Mouse (Mus musculus) skeletal muscle tissue, adult 2 months (tissue): ENCODE measurements around the gene Prpf4.
A peak's percentile ranks its signal among the peaks of the same experiment; 100 is the strongest.

ENCODE experiments used
- DNase-seq: peaks from one replicate; pipeline ENCODE4 v3.0.0-alpha.2; 2012; ENCODE audit warnings: low read depth, low spot score

Gene Prpf4

DNA sequence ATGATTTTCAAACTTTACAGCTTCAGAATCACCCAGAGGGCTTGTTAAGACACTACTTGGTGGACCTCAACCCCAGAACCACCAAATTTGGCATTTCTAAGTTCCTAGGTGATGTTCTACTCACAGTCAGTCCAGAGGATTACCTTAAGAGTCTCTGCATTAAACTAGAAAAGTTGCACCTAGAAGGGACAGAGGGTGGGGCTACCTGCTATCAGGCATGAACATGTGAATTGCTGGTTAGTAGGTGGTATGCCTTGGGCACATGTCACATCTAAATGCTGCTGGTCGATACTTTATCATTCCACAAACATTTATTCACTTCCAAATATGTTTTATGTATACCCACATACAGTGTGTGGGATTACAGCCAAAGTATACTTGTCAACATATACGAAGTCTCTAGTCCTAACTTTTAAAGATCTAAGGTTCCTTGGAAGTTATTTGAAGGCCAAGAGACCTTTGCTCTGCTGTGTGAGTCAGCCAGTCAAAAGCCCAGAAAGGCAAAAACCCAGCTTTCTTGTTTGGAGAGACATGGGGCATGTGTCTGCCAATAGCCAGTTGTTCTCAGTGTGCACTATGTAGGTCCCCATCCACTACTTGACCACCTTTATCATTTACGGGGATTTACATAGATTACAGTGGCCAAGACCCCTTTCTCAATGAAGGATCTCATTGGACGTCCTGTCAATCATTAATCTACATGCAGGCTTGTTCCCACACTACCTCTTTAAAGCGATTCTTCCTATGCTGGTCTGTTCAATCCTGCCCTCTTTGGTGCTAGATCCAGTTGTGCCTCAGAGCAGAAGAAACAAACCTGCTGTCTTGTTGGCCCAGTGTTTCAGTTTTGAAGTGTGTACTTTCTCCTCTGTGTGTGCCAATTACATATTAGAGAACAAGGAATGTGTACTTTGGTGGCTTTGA is 18.7 kb upstream of the Prpf4 start:
- no peak for DNase-seq

DNA sequence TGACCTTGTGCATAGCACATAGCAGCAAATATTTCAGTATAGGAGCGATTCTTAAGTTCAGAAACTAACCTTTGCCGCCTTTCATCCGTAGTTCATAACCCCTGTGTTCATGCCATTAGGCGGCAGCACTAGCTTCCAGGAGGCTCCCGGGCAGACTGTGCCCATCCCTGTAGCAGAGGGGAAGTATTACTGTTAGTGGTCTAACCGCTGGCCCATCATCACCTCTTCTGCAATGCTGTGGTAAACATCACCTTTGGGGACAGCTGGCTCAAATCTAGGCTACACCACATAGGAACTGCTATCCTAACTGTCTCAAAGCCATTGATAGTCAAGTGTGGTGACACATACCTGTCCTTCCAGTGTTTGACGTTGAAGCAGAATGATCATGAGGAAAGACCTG is 16.7 kb upstream of the Prpf4 start:
- no peak for DNase-seq

DNA sequence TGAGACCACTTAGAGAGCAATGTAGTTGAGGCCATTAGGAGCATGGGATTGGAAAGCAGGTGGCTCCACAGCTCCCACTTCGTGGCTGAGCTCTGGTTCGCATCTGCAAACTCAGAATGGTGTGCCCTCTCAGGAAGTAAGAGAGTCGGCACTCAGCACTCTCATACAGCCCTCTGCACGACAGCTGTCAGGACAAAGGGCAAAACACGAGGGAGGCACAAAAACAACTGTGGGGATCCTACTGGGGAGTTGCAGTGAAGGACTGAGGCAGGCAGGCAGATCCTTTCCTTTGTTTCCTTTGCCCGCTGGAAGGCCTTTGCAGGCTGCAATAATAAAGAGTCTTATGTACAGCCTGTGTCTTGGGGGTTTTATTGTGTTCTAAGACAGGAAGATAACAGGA is 15.1 kb upstream of the Prpf4 start:
- no peak for DNase-seq

DNA sequence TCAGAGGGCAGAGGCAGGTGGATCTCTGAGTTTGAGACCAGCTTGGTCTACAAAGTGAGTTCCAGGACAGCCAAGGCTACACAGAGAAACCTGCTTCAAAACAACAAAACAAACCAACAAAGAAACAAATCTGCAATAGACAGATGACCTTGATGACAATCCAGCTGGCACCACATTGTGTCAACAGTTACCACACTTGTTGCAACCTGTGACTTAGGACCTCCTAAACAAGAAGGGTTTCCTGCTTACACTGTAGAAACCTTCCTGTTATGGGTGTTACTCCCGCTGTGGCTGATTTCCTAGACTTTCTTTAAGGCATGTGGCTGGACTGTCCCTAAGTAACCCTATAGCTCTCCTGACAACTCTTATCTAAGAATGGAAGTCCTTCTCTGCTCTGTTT is 12.8 kb upstream of the Prpf4 start:
- no peak for DNase-seq

DNA sequence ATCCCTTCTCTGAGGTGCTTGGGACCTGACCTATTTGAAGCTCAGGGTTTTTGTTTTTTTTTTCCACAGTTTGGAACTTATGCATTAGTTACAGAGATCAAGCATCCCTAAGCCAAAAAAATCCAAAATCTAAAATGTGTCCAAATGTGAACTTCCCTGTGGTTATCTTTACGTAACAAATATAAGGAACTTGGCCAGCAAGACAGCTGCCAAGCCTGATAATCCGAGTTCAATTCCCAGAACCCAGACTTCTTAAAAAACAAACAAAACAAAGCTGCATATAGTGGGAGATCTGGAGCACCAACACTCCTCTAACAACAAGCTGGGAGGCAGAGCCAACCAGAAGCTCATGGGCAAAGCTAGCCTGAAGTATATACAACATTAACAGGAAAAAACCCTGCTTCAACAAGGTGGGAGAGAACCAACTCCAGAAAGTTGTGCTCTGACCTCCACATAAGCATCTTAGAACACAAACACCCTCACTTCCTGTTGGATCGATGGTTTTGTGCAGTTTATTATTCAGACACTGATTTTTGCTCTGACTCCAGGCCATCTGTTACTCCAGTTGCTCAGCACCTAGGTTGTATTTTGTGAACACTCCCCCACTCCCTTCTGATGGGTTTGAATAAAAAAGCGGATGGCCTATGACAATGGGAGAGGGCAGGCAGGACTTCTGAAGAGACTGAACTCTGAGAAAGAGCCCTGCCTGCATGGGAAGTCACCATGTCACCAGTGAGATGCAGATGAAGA is 10.8 kb upstream of the Prpf4 start:
- DNase-seq: no peak

DNA sequence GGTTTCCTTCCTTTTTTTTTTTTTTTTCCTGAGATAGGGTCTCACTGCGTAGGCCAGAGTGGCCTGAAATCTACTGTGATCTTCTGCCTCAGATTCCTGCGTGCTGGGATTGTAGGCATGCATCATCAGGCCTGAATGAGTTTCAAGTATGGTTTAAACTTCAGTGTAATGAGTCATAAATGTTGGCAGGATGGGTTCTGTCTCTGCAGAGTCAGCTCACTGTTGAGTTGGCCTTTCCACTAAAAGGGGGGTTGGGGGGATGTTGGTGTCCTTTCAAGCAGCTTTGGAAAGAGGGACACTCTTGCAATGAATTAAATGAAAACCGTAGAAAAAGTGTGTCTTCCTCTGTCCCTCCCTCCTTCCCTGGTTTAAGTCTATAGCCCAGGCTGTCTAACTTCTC is 9.6 kb upstream of the Prpf4 start:
- peak; percentile 17 for DNase-seq

DNA sequence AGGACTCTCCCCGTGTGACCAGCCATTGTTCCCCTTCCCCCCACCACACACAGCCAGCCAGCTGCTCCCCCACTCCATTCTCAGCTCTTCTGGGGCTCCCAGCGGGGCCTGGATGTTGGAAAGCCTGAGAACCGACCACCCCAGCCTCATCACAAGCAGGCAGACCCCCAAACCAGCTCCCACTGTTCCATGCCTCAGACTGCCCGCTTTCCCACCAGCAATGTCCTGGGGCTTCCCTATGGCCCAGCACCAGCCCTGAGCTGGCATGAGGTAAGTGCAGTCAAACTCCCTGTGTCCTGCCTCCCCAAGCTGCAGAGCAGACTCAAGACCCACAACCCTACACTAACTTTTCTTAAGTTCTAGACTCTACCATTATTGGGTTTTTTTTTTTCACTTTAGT is 2.5 kb upstream of the Prpf4 start:
- no peak for DNase-seq

DNA sequence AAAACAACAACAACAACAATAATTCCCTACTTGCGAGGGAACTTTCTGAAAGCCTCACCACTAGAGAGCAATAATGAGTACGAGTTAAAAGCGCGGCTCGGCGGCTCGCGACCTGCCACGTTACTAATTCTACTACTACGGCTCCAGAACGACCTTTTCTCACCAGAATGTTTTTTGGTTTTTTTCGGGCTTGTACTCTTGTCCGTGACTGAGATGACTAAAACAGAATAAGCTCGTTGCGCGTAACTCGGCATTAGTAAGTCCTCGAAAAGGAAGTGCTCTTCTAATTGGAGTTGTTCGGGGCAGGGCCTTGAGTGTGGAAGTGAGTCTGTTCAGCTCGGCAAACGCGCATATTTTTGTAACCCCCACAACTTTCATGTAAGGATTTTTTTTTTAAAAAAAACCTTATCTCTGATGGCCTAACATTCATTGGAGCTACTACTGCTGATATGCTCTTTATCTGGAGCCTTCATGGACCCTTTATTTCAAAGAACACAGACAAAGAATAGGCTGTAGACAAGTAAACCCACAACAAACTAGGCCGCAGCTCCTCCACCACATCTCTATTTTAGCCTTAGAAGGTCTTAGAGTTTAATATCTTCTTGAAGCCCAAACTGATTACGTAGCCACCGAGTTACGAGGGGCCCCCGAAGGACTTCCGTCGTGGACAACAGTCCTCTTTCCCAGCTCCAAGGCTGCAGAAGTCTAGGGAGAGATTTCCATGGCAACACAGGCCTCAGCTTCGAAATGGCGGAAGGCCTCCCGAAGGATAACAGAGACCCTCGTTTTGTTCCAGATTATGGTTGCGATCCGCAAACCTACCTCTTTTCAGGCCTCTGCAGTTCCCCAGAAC is 641 bp upstream of the Prpf4 start:
- peak; percentile 23 for DNase-seq

DNA sequence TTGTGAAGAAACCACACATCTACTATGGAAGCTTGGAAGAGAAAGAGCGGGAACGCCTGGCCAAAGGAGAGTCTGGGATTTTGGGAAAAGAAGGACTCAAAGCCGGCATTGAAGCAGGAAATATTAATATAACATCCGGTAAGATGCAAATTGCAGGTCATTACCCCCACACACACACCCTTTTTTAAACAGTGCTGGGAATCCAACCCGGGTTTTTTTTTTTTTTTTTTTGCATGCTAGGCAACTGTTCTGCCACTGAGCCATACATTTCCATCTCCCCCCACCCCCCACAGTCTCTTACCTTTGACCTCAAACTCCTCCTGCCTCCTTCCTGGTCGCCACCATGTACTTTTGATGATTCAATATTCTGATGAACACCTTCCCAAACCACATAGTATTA is 1.0 kb downstream of the Prpf4 start:
- no peak for DNase-seq

DNA sequence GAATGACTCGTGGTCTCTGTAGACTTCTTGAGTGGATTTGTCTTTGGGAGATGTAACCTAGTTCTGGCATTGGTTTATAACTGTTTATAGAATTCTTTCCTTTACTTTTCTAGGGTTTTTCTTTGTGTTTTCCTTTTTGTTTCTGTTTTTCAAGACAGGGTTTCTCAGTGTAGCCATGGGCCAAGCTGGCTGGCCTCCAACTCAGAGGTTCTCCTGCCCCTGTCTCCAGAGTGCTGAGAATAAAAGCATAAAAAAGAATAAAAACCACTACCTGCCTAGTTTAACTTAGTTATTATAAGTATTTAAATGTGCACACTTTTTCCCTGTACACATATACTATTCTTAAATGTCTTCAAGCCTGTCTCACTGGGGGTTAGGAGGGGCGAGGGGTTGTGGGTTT is 1.7 kb downstream of the Prpf4 start:
- no peak for DNase-seq

DNA sequence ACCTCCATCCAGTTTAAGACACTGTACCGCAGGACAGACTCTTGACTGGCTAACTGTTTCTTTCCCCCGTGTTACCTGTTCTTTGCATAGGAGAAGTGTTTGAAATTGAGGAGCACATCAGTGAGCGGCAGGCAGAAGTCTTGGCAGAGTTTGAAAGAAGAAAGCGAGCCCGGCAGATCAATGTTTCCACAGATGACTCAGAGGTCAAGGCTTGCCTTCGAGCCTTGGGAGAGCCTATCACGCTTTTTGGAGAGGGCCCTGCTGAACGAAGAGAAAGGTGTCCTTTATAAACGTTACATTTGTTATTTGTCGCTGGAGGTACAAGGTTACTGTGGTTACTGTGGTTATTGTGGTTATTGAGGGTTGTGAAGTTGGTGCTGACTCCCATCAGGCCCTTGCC is 3.0 kb downstream of the Prpf4 start:
- DNase-seq: no peak

DNA sequence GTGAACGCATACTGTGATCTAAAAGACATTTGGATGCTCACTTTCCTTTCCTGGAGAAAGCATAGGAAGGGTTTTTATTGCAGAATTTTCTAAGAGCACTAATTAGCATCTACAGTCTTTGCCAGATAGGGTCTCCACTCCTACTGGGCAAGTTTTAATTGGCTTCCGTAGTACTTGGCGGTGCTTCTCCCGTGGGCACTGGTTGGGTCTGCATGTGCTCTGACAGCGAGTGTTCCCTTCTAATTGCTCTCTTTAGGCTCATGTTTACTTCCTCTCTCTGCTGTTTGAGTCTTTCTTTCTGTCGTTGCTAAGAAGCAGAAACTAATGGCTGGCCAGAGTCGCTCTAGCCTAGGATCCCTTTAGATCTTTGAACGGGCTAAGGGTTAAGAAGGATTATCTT is 9.9 kb downstream of the Prpf4 start:
- no peak for DNase-seq

DNA sequence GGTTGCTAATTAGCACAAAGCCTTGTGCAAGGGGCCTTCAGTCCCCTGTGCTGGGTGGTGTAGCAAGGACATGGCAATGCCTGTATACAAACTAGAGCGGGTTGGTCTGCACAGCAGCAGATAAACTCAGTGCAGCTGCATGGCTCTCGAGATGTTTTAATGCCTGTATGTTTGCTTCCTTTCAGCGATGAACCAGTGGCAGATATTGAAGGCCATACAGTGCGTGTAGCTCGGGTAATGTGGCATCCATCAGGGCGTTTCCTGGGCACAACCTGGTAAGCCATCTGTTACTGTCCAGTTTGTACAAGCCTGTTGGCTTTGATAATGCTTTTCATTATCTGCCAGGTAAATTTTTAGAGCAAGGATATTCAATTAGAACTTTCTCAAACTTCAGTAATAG is 10.5 kb downstream of the Prpf4 start:
- no peak for DNase-seq

DNA sequence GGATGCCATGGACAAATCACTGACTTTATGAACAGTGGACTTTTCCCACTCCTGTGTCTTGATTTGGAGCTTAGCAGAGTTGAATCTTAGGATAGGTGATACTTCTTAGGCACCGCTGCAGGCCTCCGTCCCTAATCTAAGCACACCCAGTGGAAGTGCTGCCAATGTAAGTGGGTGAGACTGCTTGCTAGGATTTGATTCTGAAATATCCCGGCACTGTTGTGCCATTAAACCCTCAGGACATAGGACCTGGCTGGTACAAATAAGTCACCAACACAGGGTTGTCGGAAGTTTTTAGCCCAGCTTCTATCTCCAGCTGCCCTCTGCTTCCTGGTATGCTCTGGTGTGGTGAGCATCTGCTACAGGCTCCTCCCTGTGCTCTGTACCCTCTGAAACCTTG is 17.3 kb downstream of the Prpf4 start:
- no peak for DNase-seq

DNA sequence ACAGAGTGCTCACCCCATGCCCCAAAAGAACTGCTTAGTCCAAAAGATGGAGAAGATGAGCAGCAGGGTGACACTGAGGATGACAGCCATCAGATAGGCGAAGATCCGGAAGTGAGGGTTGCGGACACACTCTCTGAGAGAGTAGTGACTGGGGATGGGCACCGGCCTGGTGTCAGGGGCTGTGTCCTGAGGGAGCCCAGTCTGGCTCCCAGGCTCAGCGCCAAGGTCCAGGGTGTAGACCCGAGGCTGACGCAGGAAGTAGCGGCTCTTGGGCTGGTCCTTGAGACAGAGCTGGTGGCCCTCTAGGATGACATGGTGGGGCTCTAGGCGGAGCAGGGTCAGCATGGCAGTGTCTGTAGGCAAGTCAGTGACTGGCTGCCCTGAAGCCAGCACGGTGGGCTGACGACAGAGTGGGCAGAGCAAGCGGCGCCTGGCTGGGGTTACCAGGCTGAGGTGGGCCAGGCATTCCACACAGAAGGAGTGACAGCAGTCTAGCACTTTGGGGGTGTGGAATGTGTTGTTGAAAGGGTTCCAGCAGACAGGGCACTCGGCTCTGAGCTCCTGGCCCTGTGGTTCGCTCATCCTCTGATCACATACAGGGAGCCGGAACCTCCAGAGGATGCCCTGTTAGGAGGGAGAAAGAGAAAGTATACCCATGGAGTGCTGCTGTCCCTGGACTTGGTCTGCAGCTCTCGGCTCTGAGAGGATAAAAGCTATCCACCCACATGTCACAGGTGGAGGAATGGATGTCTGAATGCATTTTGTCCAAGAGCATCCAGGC is 19.6 kb downstream of the Prpf4 start:
- no peak for DNase-seq

DNA sequence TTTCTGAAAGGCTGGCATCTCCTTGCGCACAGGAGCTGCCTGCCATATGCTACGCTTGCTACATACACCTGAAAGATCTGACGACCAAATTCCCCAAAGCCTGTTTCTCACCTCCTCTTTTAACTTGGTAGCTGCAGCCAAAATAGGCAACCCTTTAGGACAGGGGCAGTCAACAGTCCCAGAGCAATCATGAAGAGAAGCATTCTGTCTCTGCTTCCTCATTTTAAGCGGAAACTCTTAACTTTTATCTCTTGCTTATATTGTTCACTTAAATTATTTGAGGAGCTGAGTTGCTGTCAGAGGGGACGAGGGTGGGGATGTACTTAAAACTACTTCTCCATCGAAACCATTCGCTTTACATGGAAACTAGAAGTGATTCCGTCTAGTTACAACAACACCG is 21.0 kb downstream of the Prpf4 start:
- DNase-seq: no peak

DNA sequence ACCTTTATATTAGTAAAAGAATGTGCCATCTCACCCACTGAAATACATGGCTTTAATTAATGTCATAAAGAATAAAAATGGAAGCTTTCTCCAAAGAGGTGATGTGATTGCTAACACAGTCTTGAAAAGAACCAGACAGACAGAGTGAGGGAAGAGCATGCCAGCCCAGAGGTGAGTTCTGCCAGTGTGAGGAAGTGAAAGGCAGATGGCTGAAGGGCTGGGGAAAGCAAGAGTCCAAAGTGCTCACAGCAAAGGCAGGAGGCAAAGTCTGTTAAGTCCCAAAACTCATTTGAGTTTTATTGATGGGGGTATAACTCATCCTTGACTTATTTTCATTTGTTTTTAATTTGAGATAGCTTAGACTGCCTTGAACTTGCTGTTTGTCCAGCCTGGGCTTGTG is 22.1 kb downstream of the Prpf4 start:
- DNase-seq: no peak

DNA sequence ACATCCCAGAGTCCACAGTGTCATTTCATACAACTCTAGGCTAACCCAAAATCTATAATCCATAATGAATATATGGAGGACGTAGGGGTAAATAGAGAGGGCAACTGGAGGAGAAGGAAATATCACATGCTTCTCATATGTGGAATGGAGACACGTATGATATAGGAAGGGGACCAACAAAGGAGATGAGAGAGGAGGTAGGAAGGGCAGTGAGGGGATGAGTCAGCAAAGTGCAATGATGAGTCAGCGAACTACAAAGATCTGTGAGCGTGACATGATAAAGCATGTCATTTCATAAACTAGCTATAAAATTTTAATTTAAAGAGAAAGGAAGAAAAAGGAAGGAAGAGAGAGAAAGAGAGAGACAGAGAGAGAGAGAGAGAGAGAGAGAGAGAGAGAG is 22.9 kb downstream of the Prpf4 start:
- DNase-seq: no peak

DNA sequence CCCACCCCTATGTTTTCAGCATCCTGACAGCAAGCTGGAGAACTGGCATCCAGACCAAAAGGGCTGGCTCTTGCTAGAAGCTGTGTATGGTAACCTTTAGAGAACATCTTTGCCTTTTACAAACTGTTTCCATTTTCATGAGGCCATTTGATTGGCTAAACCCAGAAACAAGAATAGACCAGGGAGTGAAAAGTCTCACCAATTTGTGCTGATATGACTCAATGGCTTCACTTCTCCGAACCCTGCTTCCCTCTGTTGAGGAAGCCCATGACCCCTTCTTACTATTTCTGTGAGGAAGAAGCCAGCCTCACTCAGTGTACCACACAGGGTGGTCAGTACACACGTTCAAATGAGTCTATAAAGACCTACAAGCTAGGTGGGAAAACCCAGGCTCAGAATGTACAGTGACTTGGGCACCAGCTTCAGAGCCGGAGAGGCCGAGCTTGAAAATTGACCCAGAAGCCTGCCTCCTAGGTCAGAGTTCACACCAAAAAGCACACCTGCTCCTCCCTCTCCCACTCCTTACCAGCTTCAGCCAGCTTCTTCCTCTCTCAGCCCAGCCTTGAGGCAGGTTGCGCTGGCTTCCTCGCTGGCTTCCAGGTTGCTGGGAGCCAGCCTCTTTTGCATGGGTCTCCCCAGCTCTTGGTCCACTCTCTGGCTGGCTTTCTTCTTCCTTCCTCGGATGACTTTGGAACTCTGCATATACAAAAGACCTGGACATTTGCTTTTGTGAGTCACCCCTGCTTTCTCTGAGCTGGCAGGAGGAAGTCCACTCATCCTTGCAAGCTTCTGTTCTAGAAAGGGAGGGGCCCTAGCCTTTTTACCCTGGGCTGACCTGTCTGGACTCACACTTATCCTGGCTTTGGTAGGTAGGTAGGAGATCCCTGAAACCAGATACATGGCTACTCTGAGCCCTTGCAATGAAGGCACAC is 25.6 kb downstream of the Prpf4 start:
- no peak for DNase-seq

DNA sequence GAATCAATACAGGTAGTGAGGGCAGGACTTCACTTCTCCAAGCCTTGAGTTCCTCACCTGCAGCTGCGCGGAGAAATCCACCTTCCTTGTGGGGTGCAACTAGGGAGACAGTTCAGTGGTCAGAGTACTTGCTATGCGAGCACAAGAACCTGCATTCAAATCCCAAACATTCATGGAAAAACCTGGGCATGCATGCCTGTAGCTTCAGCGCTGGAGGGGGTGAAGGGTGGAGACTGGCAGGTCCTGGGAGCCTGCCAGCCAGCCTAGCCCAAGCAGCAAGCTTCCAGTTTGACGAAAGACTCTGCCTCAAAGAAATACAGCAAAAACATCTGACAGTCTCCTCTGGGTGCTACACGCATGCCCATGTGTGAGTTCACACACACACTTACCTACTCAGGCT is 26.5 kb downstream of the Prpf4 start, which contains the start of gene Rnf183:
Gene Rnf183 (minus strand): TSS at position 172 of the 400 bp plus-strand sequence.
- DNase-seq: no peak
